Mouse (Mus musculus) bone marrow, adult 2 months (tissue): Measurements from ENCODE around the gene Rapgef4.

Experiments
- CTCF ChIP-seq: fragments of 200-500 bp; IDR thresholded peaks from 2 replicates; pipeline ENCODE4 v1.5.1; 2011; ENCODE audit warnings: low read length, control low read depth; ENCODE audit not compliant: control insufficient read depth, insufficient read depth
- POLR2A ChIP-seq: fragments of 200-500 bp; IDR thresholded peaks from 2 replicates; pipeline ENCODE4 v1.6.1; 2011; ENCODE audit warnings: low read depth, mild to moderate bottlenecking, control low read depth, low read length, borderline replicate concordance; ENCODE audit not compliant: control insufficient read depth

DNA sequence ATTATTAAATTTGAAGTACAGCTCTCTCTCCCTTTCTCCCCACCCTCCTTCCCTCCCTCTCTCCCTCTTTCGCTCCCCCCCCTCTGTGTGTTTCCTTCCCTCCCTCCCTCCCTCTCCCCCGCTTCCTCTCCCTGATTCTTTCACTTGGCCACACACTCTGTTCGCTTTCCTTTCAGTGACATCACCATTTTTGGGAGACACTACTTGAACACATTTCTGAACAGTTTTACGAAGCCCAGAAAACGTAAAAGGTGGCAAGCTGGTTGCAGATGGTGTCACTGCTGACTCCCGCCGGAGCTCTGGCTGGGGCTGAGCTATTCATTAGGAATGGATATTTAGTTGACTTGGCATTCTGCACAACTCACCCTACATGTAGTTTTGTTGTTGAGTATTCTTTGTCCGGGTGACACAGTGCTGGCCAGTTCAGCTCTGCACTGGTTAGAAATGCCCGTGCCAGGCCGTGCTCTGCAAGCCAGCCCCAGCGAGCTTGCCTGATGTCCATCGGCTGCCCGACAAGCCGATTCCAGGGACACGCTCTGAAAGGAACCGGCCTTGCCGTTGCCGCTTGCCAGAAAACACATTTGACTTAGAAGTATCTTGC lies 57.7 kb downstream of the Rapgef4 start:
- TF ChIP-seq POLR2A = no peak
- TF ChIP-seq CTCF = no peak
